Mouse (Mus musculus) bone marrow, adult 2 months (tissue): ENCODE measurements around the gene Tubgcp3.

Experiments used
- CTCF ChIP-seq: fragments of 200-500 bp; IDR thresholded peaks from 2 replicates; pipeline ENCODE4 v1.5.1; 2011; ENCODE audit warnings: low read length, control low read depth; ENCODE audit not compliant: control insufficient read depth, insufficient read depth
- POLR2A ChIP-seq: fragments of 200-500 bp; IDR thresholded peaks from 2 replicates; pipeline ENCODE4 v1.6.1; 2011; ENCODE audit warnings: low read depth, mild to moderate bottlenecking, control low read depth, low read length, borderline replicate concordance; ENCODE audit not compliant: control insufficient read depth

DNA sequence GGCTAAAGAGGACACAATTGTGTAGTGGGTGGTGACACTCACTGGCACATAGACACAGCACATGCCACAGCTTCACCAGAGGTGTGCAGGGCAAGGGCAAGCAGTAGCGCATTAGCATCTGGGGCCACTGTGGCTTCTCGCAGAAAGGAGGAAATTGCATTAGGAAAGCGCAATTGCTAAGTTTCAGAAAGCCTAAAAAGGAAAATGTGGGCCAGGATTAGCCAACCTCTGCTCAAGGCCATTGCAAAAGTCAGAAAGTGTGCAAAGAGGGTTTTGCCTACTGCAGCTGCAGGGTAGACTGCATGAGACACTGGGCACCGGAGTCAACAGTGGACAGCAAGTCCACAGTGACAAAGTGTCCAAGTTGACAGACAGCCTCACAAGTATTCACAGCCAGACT, 31.5 kb upstream of the Tubgcp3 start:
- TF ChIP-seq CTCF (peak; percentile 8; the same call in 1 of the 2 replicates), POLR2A (no peak)
